Mouse (Mus musculus) ES-E14 (cell line): ENCODE data around the gene Ccdc89.

Source experiments
- CHD2 ChIP-seq: IDR thresholded peaks from 2 replicates; pipeline ENCODE4 v1.6.1; 2014; ENCODE audit warnings: mild to moderate bottlenecking, low read depth, low read length, inconsistent platforms
- HCFC1 ChIP-seq: IDR thresholded peaks from 2 replicates; pipeline ENCODE4 v1.6.1; 2012; ENCODE audit warnings: low read length, inconsistent platforms, borderline replicate concordance; ENCODE audit not compliant: insufficient read depth
- MAFK ChIP-seq: IDR thresholded peaks from 2 replicates; pipeline ENCODE4 v1.6.1; 2014; ENCODE audit warnings: mild to moderate bottlenecking, low read depth, low read length, inconsistent platforms; ENCODE audit not compliant: insufficient read depth
- ZC3H11A ChIP-seq: IDR thresholded peaks from 2 replicates; pipeline ENCODE4 v1.6.1; 2012; ENCODE audit warnings: low read depth, mild to moderate bottlenecking, inconsistent platforms, low read length, borderline replicate concordance

DNA sequence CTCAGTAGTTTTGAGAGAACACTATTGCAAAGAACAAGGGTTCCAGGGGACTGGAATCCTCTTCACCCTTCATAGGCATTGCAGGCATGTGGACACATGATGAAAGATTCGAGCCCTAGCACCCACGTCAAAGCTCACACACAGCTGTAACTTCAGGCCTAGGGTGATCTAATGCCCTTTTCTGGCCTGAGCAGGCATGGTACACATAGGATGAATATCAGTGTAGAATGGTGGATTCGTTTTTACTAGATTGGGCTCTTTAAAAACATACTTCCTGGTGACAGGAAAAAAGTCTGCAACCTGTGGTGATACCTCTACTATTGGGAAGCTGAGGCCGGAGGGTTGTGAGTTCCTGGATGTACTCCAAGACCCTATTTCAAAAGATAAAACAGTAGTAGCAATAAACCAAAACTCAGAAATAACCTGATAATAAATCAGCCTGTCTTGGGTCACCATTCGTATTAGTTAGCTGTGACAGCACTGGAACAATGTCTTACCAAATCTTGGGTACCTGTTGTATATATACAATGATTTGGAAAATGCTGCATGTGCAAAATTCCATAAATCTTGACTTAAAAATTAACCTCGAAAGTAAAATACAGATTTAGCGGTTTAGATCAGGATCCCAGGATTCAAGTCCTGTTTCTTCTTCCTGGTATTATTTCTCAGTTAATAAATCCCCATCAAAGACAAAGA, 29.9 kb downstream of the Ccdc89 start:
- no peak for TF ChIP-seq ZC3H11A
- TF ChIP-seq HCFC1: no peak
- 0 out of 2 replicates have a peak, but pooled peaks have one; percentile 14 for TF ChIP-seq MAFK
- TF ChIP-seq CHD2: no peak
